Mouse (Mus musculus): ENCODE data around the gene Smco4. TPM values are rescaled to one million over a fixed set of nuclear protein-coding genes. Genes with fewer than 3 reads are reported as not detected.
A peak's percentile ranks its signal among the peaks of the same experiment; 100 is the strongest.

Gene Smco4
- polyA plus RNA-seq, 1 experiment from 2014 or later = 0.84 TPM

DNA sequence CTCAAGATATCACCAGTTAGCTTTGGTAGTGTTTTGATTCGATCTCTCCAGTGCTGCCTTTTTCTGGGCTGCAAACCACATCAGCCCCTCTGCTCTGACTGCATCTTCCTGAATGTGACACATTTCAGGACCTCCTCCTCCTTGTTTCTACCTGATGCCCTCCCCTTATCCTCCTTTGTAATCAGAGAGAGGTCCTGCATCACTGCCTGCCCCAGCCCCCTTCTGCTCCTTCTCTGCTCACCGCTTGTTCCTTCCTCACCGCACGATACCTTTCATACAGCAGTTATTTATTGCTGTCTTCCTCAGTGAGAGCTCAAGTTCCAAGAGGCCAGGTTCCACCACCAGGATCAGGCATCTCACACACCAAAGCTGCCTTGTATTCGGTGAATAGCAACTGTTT lies 38.0 kb downstream of the Smco4 start:
- 84% methylated on average over 5 of the region's 5 CpGs for WGBS
- no peaks in the 10 kb centered on the region for H3K9me3 ChIP-seq (ENCODE audit: control insufficient read depth, low read length)
- no peaks in the 10 kb centered on the region for H3K36me3 ChIP-seq (ENCODE audit: control insufficient read depth, insufficient read depth, low read length)
- no peak overlapping the region for H3K4me2 ChIP-seq (ENCODE audit: low read length)
- H3K4me1 ChIP-seq (ENCODE audit: control insufficient read depth, insufficient read depth, low read depth, low read length) = peaks cover 5% of the 10 kb centered on the region
- H3K4me3 ChIP-seq (ENCODE audit: low read length) = no peak overlapping the region
- H3K27ac ChIP-seq (ENCODE audit: low read depth, low read length) = no peak overlapping the region
- H3K27me3 ChIP-seq (replicated peaks; ENCODE audit: control insufficient read depth, insufficient read depth, low read length) = no peaks in the 10 kb centered on the region
- no peak for ATAC-seq
- no peak overlapping the region for H3K9ac ChIP-seq (ENCODE audit: low read depth, low read length)

DNA sequence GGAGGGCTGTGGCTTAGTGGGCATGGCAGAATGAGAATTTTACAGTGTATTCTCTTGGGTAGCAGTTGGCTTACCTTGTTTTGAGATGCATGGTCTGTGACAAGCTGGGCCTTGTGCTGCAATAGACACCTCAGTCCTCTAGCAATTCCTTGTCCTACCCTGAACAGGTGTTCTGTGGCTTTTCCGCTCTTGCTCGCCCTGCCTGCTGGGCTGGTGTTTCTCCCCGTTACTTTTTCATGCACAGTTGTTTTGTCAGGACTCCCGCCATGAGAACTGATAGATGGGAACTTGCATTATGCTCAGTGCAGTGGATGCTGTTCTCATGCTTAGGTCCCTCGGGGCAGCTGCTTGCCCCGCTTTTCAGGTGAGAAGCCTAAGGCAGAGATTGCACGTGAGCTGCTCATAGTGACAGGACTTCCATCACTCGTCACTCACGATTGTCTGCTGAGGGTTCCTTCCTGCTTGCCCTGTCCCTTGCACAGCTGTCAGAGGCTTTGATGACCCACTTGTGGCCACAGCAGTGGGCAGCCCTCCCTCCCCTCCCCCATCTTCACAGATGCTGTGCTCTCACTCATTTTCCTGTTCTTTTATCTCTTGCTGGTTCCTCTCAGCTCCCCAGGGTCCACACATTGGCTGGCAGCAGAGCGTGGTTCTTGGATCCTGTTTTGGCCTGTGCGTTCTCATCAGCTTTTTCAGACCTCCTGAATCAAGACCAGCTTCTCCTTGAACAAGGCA lies 40.3 kb downstream of the Smco4 start:
- H3K27me3 ChIP-seq (replicated peaks; ENCODE audit: control insufficient read depth, insufficient read depth, low read length) = no peaks in the 10 kb centered on the region
- H3K27ac ChIP-seq (ENCODE audit: low read depth, low read length) = no peak overlapping the region
- no peaks in the 10 kb centered on the region for H3K9me3 ChIP-seq (ENCODE audit: control insufficient read depth, low read length)
- no peak overlapping the region for H3K9ac ChIP-seq (ENCODE audit: low read depth, low read length)
- H3K4me3 ChIP-seq (ENCODE audit: low read length) = no peak overlapping the region
- H3K4me1 ChIP-seq (ENCODE audit: control insufficient read depth, insufficient read depth, low read depth, low read length) = peaks cover 5% of the 10 kb centered on the region
- H3K4me2 ChIP-seq (ENCODE audit: low read length) = no peak overlapping the region
- H3K36me3 ChIP-seq (ENCODE audit: control insufficient read depth, insufficient read depth, low read length) = no peaks in the 10 kb centered on the region
- 53% methylated on average over 11 of the region's 11 CpGs for WGBS
- 0 out of 2 replicates have a peak, but pooled peaks have one; percentile 31 for ATAC-seq

DNA sequence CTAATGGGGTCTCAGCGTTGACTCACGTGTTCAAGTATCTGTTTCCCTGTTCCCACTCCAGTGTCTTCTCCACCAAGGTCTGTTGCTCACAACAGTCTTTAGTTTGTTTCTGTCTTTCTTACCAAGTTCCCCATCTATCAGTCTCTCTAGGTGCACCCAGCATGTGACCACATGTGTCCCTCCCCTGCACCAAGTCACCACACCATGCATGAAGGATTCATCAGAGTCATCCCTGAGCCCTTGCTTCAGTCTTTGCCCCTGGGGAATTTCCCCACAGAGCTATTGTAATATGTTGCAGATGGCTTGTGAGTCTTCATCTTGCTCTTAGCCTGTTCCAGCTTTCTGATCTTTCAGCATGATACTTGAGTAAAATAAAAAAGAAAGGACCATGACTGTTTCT lies 40.9 kb downstream of the Smco4 start:
- Histone ChIP-seq H3K4me3 (ENCODE audit: low read length) (no peak overlapping the region), H3K27me3 (replicated peaks; ENCODE audit: control insufficient read depth, insufficient read depth, low read length) (no peaks in the 10 kb centered on the region), H3K4me1 (ENCODE audit: control insufficient read depth, insufficient read depth, low read depth, low read length) (peaks cover 4% of the 10 kb centered on the region), H3K4me2 (ENCODE audit: low read length) (no peak overlapping the region), H3K9me3 (ENCODE audit: control insufficient read depth, low read length) (no peaks in the 10 kb centered on the region), H3K9ac (ENCODE audit: low read depth, low read length) (no peak overlapping the region), H3K36me3 (ENCODE audit: control insufficient read depth, insufficient read depth, low read length) (no peaks in the 10 kb centered on the region), H3K27ac (ENCODE audit: low read depth, low read length) (no peak overlapping the region)
- WGBS = 96% methylated on average over 2 of the region's 2 CpGs
- no peak for ATAC-seq

DNA sequence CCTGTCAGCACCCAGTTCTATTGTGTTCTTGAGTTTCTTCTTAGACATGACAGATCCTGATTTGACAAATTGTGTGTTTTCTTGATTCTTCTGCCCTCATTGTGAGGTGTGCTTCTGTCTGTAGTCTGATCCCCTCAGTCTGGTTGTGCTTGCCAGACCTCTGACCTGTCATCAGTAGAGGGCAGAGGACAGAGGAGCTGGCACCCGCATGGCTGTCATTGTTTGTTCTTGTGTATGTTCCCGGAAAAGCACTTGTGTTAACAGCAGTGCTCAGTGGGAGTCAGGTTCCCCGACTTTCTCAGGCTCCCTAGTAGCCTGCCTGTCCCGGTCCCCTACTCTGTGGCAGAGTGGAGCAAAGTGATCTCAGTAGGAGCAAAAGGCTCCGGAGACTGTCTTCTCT lies 42.2 kb downstream of the Smco4 start:
- H3K4me3 ChIP-seq (ENCODE audit: low read length) = no peak overlapping the region
- WGBS = 33% methylated on average over 5 of the region's 5 CpGs
- no peaks in the 10 kb centered on the region for H3K9me3 ChIP-seq (ENCODE audit: control insufficient read depth, low read length)

DNA sequence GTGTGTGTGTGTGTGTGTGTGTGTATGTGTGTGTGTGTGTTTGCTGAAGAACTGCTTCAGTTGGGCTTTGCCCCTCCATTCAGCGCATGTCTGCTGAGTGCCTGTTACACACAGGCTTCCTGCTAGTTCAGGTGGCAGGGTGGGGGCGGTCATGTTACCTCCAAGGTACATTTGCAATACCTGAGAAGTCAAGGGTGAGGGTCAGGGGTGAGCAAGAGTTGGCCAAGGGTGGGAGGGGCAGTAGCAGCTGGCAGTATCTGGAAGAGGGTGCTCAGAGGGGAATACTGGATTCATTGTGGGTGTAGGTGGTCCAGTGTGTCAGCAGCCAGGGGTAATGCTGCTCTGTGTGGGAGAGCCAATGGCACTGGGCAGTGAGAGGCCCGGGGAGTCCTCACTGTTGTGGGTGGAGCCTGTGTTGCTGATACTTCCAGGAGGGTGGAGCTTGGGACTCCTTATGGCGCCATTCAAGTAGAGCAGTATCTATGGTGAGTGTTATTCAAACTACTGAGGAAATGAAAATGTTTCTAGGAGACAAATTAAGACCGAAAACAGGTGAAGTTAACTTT lies 43.7 kb downstream of the Smco4 start:
- Histone ChIP-seq H3K9me3 (ENCODE audit: control insufficient read depth, low read length) (no peaks in the 10 kb centered on the region), H3K4me1 (ENCODE audit: control insufficient read depth, insufficient read depth, low read depth, low read length) (no peaks in the 10 kb centered on the region; the same call in 1 of the 2 replicates), H3K9ac (ENCODE audit: low read depth, low read length) (no peak overlapping the region), H3K4me3 (ENCODE audit: low read length) (no peak overlapping the region), H3K36me3 (ENCODE audit: control insufficient read depth, insufficient read depth, low read length) (no peaks in the 10 kb centered on the region), H3K4me2 (ENCODE audit: low read length) (no peak overlapping the region), H3K27ac (ENCODE audit: low read depth, low read length) (no peak overlapping the region), H3K27me3 (replicated peaks; ENCODE audit: control insufficient read depth, insufficient read depth, low read length) (no peaks in the 10 kb centered on the region)
- ATAC-seq = no peak
- WGBS = 91% methylated on average over 5 of the region's 5 CpGs

More for the DNA sequence above, 42.2 kb downstream of the Smco4 start:
- no peak for ATAC-seq
- Histone ChIP-seq H3K4me1 (ENCODE audit: control insufficient read depth, insufficient read depth, low read depth, low read length) (no peaks in the 10 kb centered on the region; the same call in 1 of the 2 replicates), H3K9ac (ENCODE audit: low read depth, low read length) (no peak overlapping the region), H3K27me3 (replicated peaks; ENCODE audit: control insufficient read depth, insufficient read depth, low read length) (no peaks in the 10 kb centered on the region), H3K36me3 (ENCODE audit: control insufficient read depth, insufficient read depth, low read length) (no peaks in the 10 kb centered on the region), H3K4me2 (ENCODE audit: low read length) (no peak overlapping the region), H3K27ac (ENCODE audit: low read depth, low read length) (no peak overlapping the region)

DNA sequence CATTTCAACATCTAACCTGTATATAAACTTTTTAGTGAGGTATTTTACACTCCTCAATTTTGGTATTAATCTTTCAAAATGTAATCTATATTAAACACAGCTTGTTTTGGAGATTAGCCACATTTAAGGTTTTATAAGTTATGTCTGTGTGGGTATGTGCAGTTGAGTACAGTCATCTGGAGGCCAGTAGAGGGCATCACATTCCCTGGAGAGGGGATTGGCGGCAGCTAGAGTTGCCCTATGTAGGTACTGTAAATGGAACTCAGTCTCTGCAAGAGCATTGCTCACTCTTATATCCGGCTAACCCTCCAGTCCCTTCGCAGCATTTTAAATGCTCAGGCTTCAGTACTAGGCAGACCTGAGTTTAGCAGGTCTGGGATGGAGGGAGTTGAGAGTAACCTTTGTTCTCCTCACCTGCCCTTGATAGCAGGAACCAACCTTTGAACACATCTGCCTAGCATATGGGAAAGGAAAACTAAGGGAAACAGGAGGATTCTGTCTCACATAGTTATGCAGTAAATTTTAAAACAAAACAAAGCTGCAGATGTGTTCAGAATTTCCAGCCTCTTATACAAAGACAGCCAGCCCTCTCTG lies 44.3 kb downstream of the Smco4 start:
- Histone ChIP-seq H3K36me3 (ENCODE audit: control insufficient read depth, insufficient read depth, low read length) (no peaks in the 10 kb centered on the region), H3K4me2 (ENCODE audit: low read length) (no peak overlapping the region), H3K9ac (ENCODE audit: low read depth, low read length) (no peak overlapping the region), H3K4me3 (ENCODE audit: low read length) (no peak overlapping the region), H3K4me1 (ENCODE audit: control insufficient read depth, insufficient read depth, low read depth, low read length) (no peaks in the 10 kb centered on the region; the same call in 1 of the 2 replicates), H3K9me3 (ENCODE audit: control insufficient read depth, low read length) (no peaks in the 10 kb centered on the region), H3K27me3 (replicated peaks; ENCODE audit: control insufficient read depth, insufficient read depth, low read length) (no peaks in the 10 kb centered on the region), H3K27ac (ENCODE audit: low read depth, low read length) (no peak overlapping the region)
- 92% methylated on average over 3 of the region's 3 CpGs for WGBS
- no peak for ATAC-seq

DNA sequence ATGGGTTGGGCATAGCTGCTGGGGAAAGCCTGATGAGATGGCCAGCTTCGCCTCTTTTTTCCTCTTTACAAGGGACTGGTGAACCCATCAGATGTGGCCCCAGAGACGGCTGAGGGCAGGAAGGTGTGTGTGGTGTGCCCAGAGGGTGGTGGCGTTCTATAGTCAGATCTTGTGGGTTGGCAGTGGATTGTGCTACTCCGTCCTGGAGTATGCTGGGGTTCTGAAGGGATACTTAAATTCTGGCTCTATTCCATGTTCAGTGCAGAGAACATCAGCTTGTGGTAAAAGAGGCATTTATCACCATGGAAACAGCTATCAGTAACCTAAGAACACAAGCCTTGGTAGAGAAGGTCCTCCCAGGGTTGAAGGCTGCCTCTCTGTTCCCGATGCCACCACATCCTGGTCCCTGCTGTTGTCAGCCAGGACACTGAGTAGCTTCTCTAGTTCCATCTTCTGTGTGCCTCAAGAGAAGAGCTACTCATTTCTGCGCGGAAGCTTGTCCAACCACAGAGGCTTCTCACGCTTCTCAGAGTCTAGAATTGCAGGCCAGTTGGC lies 45.8 kb downstream of the Smco4 start:
- Histone ChIP-seq H3K36me3 (ENCODE audit: control insufficient read depth, insufficient read depth, low read length) (no peaks in the 10 kb centered on the region), H3K4me3 (ENCODE audit: low read length) (no peak overlapping the region), H3K9me3 (ENCODE audit: control insufficient read depth, low read length) (no peaks in the 10 kb centered on the region), H3K27ac (ENCODE audit: low read depth, low read length) (no peak overlapping the region), H3K4me1 (ENCODE audit: control insufficient read depth, insufficient read depth, low read depth, low read length) (no peaks in the 10 kb centered on the region), H3K27me3 (replicated peaks; ENCODE audit: control insufficient read depth, insufficient read depth, low read length) (no peaks in the 10 kb centered on the region), H3K9ac (ENCODE audit: low read depth, low read length) (no peak overlapping the region), H3K4me2 (ENCODE audit: low read length) (no peak overlapping the region)
- ATAC-seq = 0 out of 2 replicates have a peak, but pooled peaks have one; percentile 28
- 87% methylated on average over 8 of the region's 8 CpGs for WGBS

DNA sequence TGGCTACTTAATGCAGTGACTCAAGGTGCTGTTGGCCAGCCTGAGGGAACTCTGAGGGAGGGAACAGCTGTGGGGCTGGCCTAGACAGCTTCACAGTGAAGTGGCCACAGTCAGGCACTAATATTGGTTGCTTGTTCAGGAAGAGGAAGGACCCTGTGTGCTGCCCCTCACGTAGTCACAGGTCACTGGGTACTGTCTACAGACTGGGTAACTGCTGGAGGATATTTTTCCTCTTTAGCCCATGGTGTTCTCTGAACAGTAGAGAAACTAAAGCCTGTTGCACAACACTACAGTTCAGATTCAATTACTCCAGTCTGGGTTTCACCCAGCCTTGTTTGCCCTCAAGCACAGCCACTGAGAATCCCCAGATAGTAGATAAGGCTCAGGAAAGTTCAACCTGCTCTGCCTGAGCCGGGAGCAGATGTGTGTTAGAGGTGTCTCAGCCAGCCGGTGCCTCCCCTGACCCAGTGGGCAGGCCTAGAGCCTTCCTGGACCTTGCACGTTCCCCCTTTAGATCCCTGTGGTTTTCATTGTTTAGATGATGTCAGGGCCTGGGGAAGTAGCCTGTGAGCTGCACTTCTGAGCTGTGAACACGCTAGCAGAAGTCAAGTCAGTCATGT lies 48.6 kb downstream of the Smco4 start:
- Histone ChIP-seq H3K4me1 (ENCODE audit: control insufficient read depth, insufficient read depth, low read depth, low read length) (no peaks in the 10 kb centered on the region), H3K4me3 (ENCODE audit: low read length) (no peak overlapping the region), H3K9ac (ENCODE audit: low read depth, low read length) (no peak overlapping the region), H3K36me3 (ENCODE audit: control insufficient read depth, insufficient read depth, low read length) (no peaks in the 10 kb centered on the region), H3K4me2 (ENCODE audit: low read length) (no peak overlapping the region), H3K27me3 (replicated peaks; ENCODE audit: control insufficient read depth, insufficient read depth, low read length) (no peaks in the 10 kb centered on the region), H3K9me3 (ENCODE audit: control insufficient read depth, low read length) (no peaks in the 10 kb centered on the region), H3K27ac (ENCODE audit: low read depth, low read length) (no peak overlapping the region)
- no peak for ATAC-seq
- 79% methylated on average over 5 of the region's 5 CpGs for WGBS

DNA sequence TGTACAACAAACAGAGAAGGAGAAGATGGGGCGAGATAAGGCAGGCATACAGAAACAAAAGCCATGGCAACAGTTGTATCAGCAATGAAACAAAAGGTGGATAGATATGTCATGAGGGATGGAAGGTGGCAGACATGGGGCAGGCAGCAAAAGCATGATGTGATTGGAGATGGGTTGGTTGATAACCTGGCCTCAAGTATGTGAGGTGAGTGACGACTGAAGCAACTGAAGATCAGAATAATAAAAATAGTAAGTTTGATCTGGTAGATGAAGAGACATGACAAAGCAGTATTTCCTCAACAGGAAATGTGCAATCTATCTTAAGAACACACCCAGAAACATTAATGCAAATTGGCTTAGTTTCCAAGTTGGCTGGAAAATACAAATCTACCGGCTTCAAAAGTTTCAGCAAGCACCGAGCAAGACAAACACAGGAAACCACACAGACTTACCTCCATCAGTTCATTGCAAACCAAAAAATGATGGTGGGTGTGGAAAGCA lies 57.3 kb downstream of the Smco4 start:
- H3K9ac ChIP-seq (ENCODE audit: low read depth, low read length) = no peak overlapping the region
- no peaks in the 10 kb centered on the region for H3K36me3 ChIP-seq (ENCODE audit: control insufficient read depth, insufficient read depth, low read length)
- no peaks in the 10 kb centered on the region for H3K4me1 ChIP-seq (ENCODE audit: control insufficient read depth, insufficient read depth, low read depth, low read length)
- no peaks in the 10 kb centered on the region for H3K9me3 ChIP-seq (ENCODE audit: control insufficient read depth, low read length)
- WGBS = 94% methylated on average over 4 of the region's 4 CpGs
- H3K27me3 ChIP-seq (replicated peaks; ENCODE audit: control insufficient read depth, insufficient read depth, low read length) = no peaks in the 10 kb centered on the region
- no peak for ATAC-seq
- H3K4me2 ChIP-seq (ENCODE audit: low read length) = no peak overlapping the region
- H3K4me3 ChIP-seq (ENCODE audit: low read length) = no peak overlapping the region
- no peak overlapping the region for H3K27ac ChIP-seq (ENCODE audit: low read depth, low read length)
